Mouse (Mus musculus): ENCODE measurements around the gene Ednrb. TPM values are rescaled to one million over a fixed set of nuclear protein-coding genes. Genes with fewer than 3 reads are reported as not detected.

Ednrb gene
- polyA plus RNA-seq, 1 experiment from 2014 or later: 135 TPM

Other genes with a start within 250 kb of the Ednrb start
- 28.4 and 31.6 TPM in 2 replicates for gene Slain1, start 194.2 kb downstream of the Ednrb start, polyA plus RNA-seq (2014; fragmentation: Nextera tagmentation; extraction: Ambion mirVana)

Measured in hindbrain, embryonic 14.5 days (tissue).